Mouse (Mus musculus) cerebellum, adult 2 months (tissue): Measurements from ENCODE around the gene Stk39.
A peak's percentile ranks its signal among the peaks of the same experiment; 100 is the strongest.

Source experiments
- CTCF ChIP-seq: fragments of 200-500 bp; IDR thresholded peaks from 2 replicates; pipeline ENCODE4 v1.5.1; 2011; ENCODE audit warnings: low read depth, mild to moderate bottlenecking, control low read depth, low read length, moderate library complexity, borderline replicate concordance; ENCODE audit not compliant: insufficient read depth
- POLR2A ChIP-seq: fragments of 200-500 bp; IDR thresholded peaks from 2 replicates; pipeline ENCODE4 v1.6.1; 2011; ENCODE audit warnings: low read length, control low read depth, borderline replicate concordance; ENCODE audit not compliant: insufficient read depth

DNA sequence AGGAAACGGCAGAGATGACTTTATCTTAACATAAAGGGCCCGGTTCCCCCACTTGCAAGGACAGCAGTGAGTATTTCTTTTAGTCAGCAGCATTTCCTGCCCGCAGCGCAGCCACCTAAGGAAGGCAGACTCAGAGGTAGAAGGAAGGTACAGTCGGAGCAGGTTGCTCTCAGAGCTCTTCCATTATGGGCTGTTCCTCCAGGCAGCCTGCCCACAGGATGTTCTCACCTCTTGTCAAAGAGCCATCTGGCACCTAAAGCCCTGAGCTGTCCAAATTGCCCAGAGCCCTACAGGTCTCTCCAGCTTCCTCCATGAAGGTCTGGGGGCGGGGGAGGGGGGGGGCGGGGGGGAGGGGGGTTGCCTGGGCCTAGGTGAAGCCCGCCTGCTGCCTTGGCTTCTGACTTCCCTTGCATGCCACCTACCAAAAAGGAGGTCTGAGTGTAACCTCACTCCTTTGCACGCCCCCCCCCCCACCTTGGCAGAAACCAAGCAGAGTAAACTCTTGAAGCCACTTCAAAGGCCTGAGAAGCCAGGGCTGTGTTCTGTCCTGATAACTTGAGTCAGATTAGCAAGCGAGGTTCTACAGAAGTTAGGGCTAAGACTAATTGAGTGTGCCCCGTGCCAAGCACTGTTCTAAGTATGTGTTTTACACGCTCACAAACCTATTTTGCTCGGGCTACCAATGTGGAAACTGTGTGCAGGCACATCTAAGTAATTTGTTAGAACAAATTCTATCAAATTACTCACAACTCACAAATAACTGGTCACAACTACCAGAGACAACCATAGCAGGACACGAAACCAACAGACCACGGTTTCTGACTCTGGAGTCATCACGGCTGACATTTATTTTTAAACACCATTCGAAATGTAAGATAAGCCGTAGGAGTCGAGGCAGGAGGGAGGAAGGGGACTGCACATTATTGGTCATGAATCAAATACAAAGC, 5.7 kb downstream of the Stk39 start:
- TF ChIP-seq POLR2A, result peak; percentile 32; the same call in 1 of the 2 replicates
- no peak for TF ChIP-seq CTCF
